8 mouse cellular contexts compared by ENCODE assay signal in genomic region chr11:72538037-72538755, GRCm38 (mm10). TPM values are rescaled to one million over a fixed set of nuclear protein-coding genes. Genes with fewer than 3 reads are reported as not detected.
DNase-seq lines count a peak whose midpoint lies in the region; ATAC-seq lines count a peak whose summit lies in the region.

No protein-coding gene starts in this region.

- H3K9ac ChIP-seq in heart, embryonic 11.5 days (ENCODE audit: low read depth, low read length) = no peak overlapping the region

- H3K27me3 ChIP-seq in heart, embryonic 11.5 days (ENCODE audit: control insufficient read depth, insufficient read depth, low read length) = no peaks in the 10 kb centered on the region; the same call in 1 of the 2 replicates

- intact Hi-C loops in heart, postnatal 10 days (cut with DNase I) = no loop called here
- intact Hi-C loops in gastrocnemius, postnatal 36 days (cut with DNase I) = loop anchor here (5.0 kb wide), 1 partner anchor 46 kb away; no protein-coding TSS in a partner anchor

- no peak for ATAC-seq in heart, embryonic 11.5 days (replicated peaks; ENCODE audit: insufficient number of reproducible peaks, low FRiP score, low TSS enrichment)

- H3K27ac ChIP-seq in heart, embryonic 11.5 days (ENCODE audit: low read depth, low read length) = no peak overlapping the region

- H3K4me1 ChIP-seq in heart, embryonic 11.5 days (ENCODE audit: control insufficient read depth, insufficient read depth, low read length) = 0 out of 2 replicates have a peak, but pooled peaks cover 3% of the 10 kb centered on the region

- H3K36me3 ChIP-seq in heart, embryonic 11.5 days (ENCODE audit: control insufficient read depth, insufficient read depth, low read length) = no peaks in the 10 kb centered on the region

- WGBS in heart, embryonic 11.5 days (ENCODE audit: insufficient replicate concordance) = 66% methylated on average over 8 of the region's 8 CpGs

- H3K9me3 ChIP-seq in heart, embryonic 11.5 days (replicated peaks; ENCODE audit: control insufficient read depth, low read length) = peaks cover 3% of the 10 kb centered on the region; the same call in 1 of the 2 replicates

- peak; percentile 98 for DNase-seq in heart, adult 11 months
- peak; percentile 90 for DNase-seq in ES-CJ7 (ENCODE audit: low read depth, low spot score)
- DNase-seq in heart, postnatal 10 days = peak; percentile 49 to 64
- DNase-seq in lung, postnatal 10 days = peak; percentile 32
- no peak for DNase-seq in layer of hippocampus, postnatal 25 days (ENCODE audit: extremely low spot score in 1 of 2, low spot score in 1 of 2)
- no peak for DNase-seq in right cerebral cortex, postnatal 14 days
- no peak for DNase-seq in gastrocnemius, postnatal 36 days

- H3K4me3 ChIP-seq in heart, embryonic 11.5 days (ENCODE audit: low read depth, low read length) = no peak overlapping the region

- no peak overlapping the region for H3K4me2 ChIP-seq in heart, embryonic 11.5 days

RNA-seq across cellular contexts. Expression of gene Spns3, which starts 12.1 kb away (rescaled TPM):
- 0.17 TPM in 1 of 2 replicates, not detected in the other for polyA plus RNA-seq in heart, embryonic 11.5 days (2014; fragmentation: Nextera tagmentation; extraction: Ambion mirVana)
- total RNA-seq in heart, postnatal 10 days (2021) = under 1 TPM in 1 of 2 experiments, not detected in 1; 0.07 TPM
- under 1 TPM; 0.15 to 0.28 TPM for total RNA-seq in layer of hippocampus, postnatal 25 days (2021)
- total RNA-seq in gastrocnemius, postnatal 36 days (2021) = under 1 TPM; 0.10 to 0.12 TPM

RNA-seq across cellular contexts. Expression of gene Spns2, which starts 48.5 kb away (rescaled TPM):
- 4.0 and 4.6 TPM in 2 replicates for polyA plus RNA-seq in heart, embryonic 11.5 days (2014; fragmentation: Nextera tagmentation; extraction: Ambion mirVana)
- 10 to 100 TPM; 18.0 to 19.5 TPM for total RNA-seq in heart, postnatal 10 days (2021)
- 10 to 100 TPM; 95.8 to 97.0 TPM for total RNA-seq in layer of hippocampus, postnatal 25 days (2021)
- total RNA-seq in gastrocnemius, postnatal 36 days (2021) = 10 to 100 TPM; 21.3 to 25.1 TPM

Comparison
In these comparisons a context has a peak if more than half of its experiments do, and no peak if none do; other contexts are left out.
1. DNase-seq: peak in heart, adult 11 months (single experiment), ES-CJ7 (single experiment), heart, postnatal 10 days (2 of 2) and lung, postnatal 10 days (single experiment); none in layer of hippocampus, postnatal 25 days (0 of 2), right cerebral cortex, postnatal 14 days (single experiment) and gastrocnemius, postnatal 36 days (0 of 2).